Mouse (Mus musculus): ENCODE data around the gene Tfe3. TPM values are rescaled to one million over a fixed set of nuclear protein-coding genes. Genes with fewer than 3 reads are reported as not detected.
A peak's percentile ranks its signal among the peaks of the same experiment; 100 is the strongest.

The Tfe3 gene
- polyA plus RNA-seq, 1 experiment from 2014 or later: 17.3 TPM

DNA sequence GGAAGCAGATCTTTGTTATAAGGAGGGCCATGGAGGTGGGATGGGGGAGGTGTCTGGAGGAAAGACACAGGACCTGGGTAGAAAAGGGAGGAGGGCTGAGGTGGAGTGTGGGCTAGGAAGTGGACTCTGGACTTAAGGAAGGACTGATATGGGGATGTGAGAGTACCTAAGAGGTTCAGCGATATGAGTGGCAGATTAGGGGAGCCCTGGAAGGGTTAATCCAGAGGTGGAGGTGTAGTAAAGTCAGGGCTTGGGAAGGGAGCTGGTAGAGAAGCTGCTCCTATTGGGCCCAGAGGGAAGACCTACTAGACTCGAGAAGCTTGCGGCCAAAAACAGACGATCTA, 33.5 kb upstream of the Tfe3 start:
- Histone ChIP-seq H3K27ac (replicated peaks) (no peak overlapping the region), H3K9me3 (ENCODE audit: control insufficient read depth, low read length) (no peaks in the 10 kb centered on the region), H3K4me2 (replicated peaks; ENCODE audit: low read depth) (peak overlapping the region; percentile 45), H3K4me3 (ENCODE audit: low read depth, low read length) (peak overlapping the region; percentile 37), H3K36me3 (ENCODE audit: control insufficient read depth, insufficient read depth, low read length) (no peaks in the 10 kb centered on the region), H3K9ac (ENCODE audit: low read length) (peak overlapping the region; percentile 41; the same call in 1 of the 2 replicates), H3K27me3 (ENCODE audit: control insufficient read depth, insufficient read depth, low read length) (no peaks in the 10 kb centered on the region), H3K4me1 (replicated peaks; ENCODE audit: control insufficient read depth, insufficient read depth) (no peaks in the 10 kb centered on the region)
- DNase-seq (ENCODE audit: low spot score) (no peak), ATAC-seq (ENCODE audit: low FRiP score, low TSS enrichment) (peak; percentile 14; the same call in 1 of the 2 replicates)
- TF ChIP-seq EP300 (optimal IDR thresholded peaks at IDR 0.05): no peak
- WGBS: 26% methylated on average over 4 of the region's 4 CpGs

GRCm38 (mm10) chrX:7733571-7734156, 28.7 kb upstream of the Tfe3 start:
- no peak overlapping the region for H3K4me3 ChIP-seq (ENCODE audit: low read depth, low read length)
- no peaks in the 10 kb centered on the region for H3K36me3 ChIP-seq (ENCODE audit: control insufficient read depth, insufficient read depth, low read length)
- no peak overlapping the region for H3K4me2 ChIP-seq (replicated peaks; ENCODE audit: low read depth)
- no peaks in the 10 kb centered on the region for H3K27me3 ChIP-seq (ENCODE audit: control insufficient read depth, insufficient read depth, low read length)
- WGBS: 34% methylated on average over 19 of the region's 26 CpGs
- H3K4me1 ChIP-seq (replicated peaks; ENCODE audit: control insufficient read depth, insufficient read depth): no peaks in the 10 kb centered on the region
- ATAC-seq (ENCODE audit: low FRiP score, low TSS enrichment) (peak; percentile 53; the same call in 1 of the 2 replicates), DNase-seq (ENCODE audit: low spot score) (peak; percentile 79)
- H3K27ac ChIP-seq (replicated peaks): no peak overlapping the region
- H3K9me3 ChIP-seq (ENCODE audit: control insufficient read depth, low read length): no peaks in the 10 kb centered on the region
- no peak overlapping the region for H3K9ac ChIP-seq (ENCODE audit: low read length)
- TF ChIP-seq EP300 (optimal IDR thresholded peaks at IDR 0.05): no peak
- peak; percentile 71 for TF ChIP-seq CTCF (IDR thresholded peaks at IDR 0.05; ENCODE audit: low read depth)

- H3K27ac ChIP-seq (replicated peaks): peak overlapping the region; percentile 86
- ATAC-seq (ENCODE audit: low FRiP score, low TSS enrichment): peak; percentile 81
- no peaks in the 10 kb centered on the region for H3K9me3 ChIP-seq (ENCODE audit: control insufficient read depth, low read length)
- peak overlapping the region; percentile 29; the same call in 1 of the 2 replicates for H3K4me2 ChIP-seq (replicated peaks; ENCODE audit: low read depth)
- WGBS: 60% methylated on average over 13 of the region's 14 CpGs
- H3K9ac ChIP-seq (ENCODE audit: low read length): peak overlapping the region; percentile 38; the same call in 1 of the 2 replicates
- H3K36me3 ChIP-seq (ENCODE audit: control insufficient read depth, insufficient read depth, low read length): no peaks in the 10 kb centered on the region
- no peaks in the 10 kb centered on the region for H3K4me1 ChIP-seq (replicated peaks; ENCODE audit: control insufficient read depth, insufficient read depth)
- H3K27me3 ChIP-seq (ENCODE audit: control insufficient read depth, insufficient read depth, low read length): no peaks in the 10 kb centered on the region
- DNase-seq (ENCODE audit: low spot score): peak; percentile 88
- TF ChIP-seq EP300 (optimal IDR thresholded peaks at IDR 0.05): no peak
- no peak for TF ChIP-seq CTCF (IDR thresholded peaks at IDR 0.05; ENCODE audit: low read depth)
- H3K4me3 ChIP-seq (ENCODE audit: low read depth, low read length): no peak overlapping the region
Measured at GRCm38 (mm10) chrX:7739336-7740081, 22.9 kb upstream of the Tfe3 start.

DNA sequence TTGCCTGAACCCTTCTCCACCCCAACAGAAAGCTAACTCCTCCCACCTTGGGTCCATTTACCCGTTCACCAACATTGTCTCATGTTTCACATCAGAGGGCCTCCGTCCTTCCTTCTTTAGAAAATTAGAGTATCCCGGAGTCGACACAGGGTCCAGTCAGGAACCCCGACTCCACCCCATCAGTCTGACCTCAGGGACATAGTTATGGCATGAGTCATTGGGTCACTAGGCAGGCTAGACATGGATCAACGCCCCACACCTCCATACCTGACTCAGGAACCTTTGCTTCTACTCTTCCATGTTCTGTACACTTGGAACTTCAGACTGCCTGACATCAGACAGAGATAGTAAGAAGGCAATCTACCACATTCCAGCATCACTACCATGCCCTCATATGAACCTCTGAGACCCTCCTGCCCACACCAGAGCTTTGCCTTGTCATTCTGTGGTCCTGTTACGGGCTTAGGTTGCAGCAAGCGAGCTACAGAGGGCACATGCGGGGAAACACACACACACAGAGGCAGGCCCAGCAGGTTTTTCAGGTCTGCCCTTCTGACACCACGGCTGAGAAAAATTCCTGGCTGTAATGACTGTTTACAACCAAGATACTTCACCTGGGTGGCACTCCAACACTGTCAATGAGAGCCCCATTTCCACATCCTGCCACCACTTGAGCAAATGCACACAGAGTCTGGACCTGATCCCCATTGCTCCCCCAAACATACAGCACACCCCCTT, 22.1 kb upstream of the Tfe3 start:
- peak; percentile 76 for DNase-seq (ENCODE audit: low spot score)
- peak; percentile 88 for ATAC-seq (ENCODE audit: low FRiP score, low TSS enrichment)
- Histone ChIP-seq H3K36me3 (ENCODE audit: control insufficient read depth, insufficient read depth, low read length) (no peaks in the 10 kb centered on the region), H3K4me3 (ENCODE audit: low read depth, low read length) (peak overlapping the region; percentile 20), H3K9me3 (ENCODE audit: control insufficient read depth, low read length) (no peaks in the 10 kb centered on the region), H3K4me2 (replicated peaks; ENCODE audit: low read depth) (peak overlapping the region; percentile 32), H3K27ac (replicated peaks) (peak overlapping the region; percentile 86), H3K27me3 (ENCODE audit: control insufficient read depth, insufficient read depth, low read length) (no peaks in the 10 kb centered on the region), H3K4me1 (replicated peaks; ENCODE audit: control insufficient read depth, insufficient read depth) (no peaks in the 10 kb centered on the region), H3K9ac (ENCODE audit: low read length) (peak overlapping the region; percentile 38; the same call in 1 of the 2 replicates)
- TF ChIP-seq EP300 (optimal IDR thresholded peaks at IDR 0.05) (no peak), CTCF (IDR thresholded peaks at IDR 0.05; ENCODE audit: low read depth) (no peak)
- 38% methylated on average over 10 of the region's 10 CpGs for WGBS

DNA sequence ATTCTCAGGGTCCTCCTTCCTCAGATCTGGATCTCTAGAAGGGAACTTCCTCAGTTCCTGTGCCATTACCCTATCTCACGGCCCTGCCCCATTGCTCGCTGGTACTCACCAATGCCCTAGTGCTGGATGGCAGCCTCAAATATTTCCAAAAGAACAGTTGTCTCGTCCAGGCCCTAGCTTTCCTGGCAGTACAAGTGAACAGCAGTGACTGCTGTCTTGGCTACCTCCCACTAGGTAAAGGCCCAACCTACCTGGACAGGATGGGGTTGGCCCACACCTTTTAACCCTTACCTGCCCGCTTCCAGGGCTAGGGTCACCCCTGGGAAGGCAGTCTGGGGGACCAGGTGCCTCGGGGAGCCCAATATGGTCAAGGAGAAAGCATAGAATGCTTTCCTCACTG, 21.3 kb upstream of the Tfe3 start:
- Histone ChIP-seq H3K27ac (replicated peaks) (peak overlapping the region; percentile 86), H3K36me3 (ENCODE audit: control insufficient read depth, insufficient read depth, low read length) (no peaks in the 10 kb centered on the region), H3K4me3 (ENCODE audit: low read depth, low read length) (peak overlapping the region; percentile 20), H3K9me3 (ENCODE audit: control insufficient read depth, low read length) (no peaks in the 10 kb centered on the region), H3K27me3 (ENCODE audit: control insufficient read depth, insufficient read depth, low read length) (no peaks in the 10 kb centered on the region), H3K4me2 (replicated peaks; ENCODE audit: low read depth) (peak overlapping the region; percentile 32), H3K4me1 (replicated peaks; ENCODE audit: control insufficient read depth, insufficient read depth) (no peaks in the 10 kb centered on the region), H3K9ac (ENCODE audit: low read length) (peak overlapping the region; percentile 23; the same call in 1 of the 2 replicates)
- 58% methylated on average over 5 of the region's 5 CpGs for WGBS
- peak; percentile 37 for ATAC-seq (ENCODE audit: low FRiP score, low TSS enrichment)
- no peak for DNase-seq (ENCODE audit: low spot score)
- TF ChIP-seq EP300 (optimal IDR thresholded peaks at IDR 0.05) (no peak), CTCF (IDR thresholded peaks at IDR 0.05; ENCODE audit: low read depth) (no peak)

Measured in stomach, postnatal 0 days (tissue).